Mouse (Mus musculus) hindbrain, embryonic 13.5 days (tissue): ENCODE data around the gene Nfe2l2. TPM values are rescaled to one million over a fixed set of nuclear protein-coding genes. Genes with fewer than 3 reads are reported as not detected.

Experiments used
- ATAC-seq: fragments of 200-750 bp; cut with Nextera tagmentation; 2 replicates; pipeline ENCODE4 v1.8.0; 2017; ENCODE audit warnings: moderate TSS enrichment; ENCODE audit not compliant: low FRiP score
- H3K27ac ChIP-seq: fragments of 300-500 bp; sonication (generic); 2 replicates; pipeline ENCODE4 v1.5.1; 2015; ENCODE audit warnings: inconsistent platforms, mild to moderate bottlenecking, moderate library complexity
- H3K27me3 ChIP-seq: fragments of 300-500 bp; sonication (generic); 2 replicates; pipeline ENCODE4 v1.6.1; 2015; ENCODE audit warnings: mild to moderate bottlenecking, inconsistent platforms
- H3K36me3 ChIP-seq: fragments of 300-500 bp; sonication (generic); 2 replicates; pipeline ENCODE4 v1.6.1; 2015; ENCODE audit warnings: mild to moderate bottlenecking, inconsistent platforms
- H3K4me1 ChIP-seq: fragments of 300-500 bp; sonication (generic); replicated peaks from 2 replicates; pipeline ENCODE4 v1.6.1; 2015; ENCODE audit warnings: inconsistent platforms
- H3K4me2 ChIP-seq: fragments of 300-500 bp; sonication (generic); 2 replicates; pipeline ENCODE4 v1.6.1; 2015; ENCODE audit warnings: inconsistent platforms, mild to moderate bottlenecking, moderate library complexity
- H3K4me3 ChIP-seq: fragments of 300-500 bp; sonication (generic); 2 replicates; pipeline ENCODE4 v1.5.1; 2015; ENCODE audit warnings: mild to moderate bottlenecking, inconsistent platforms
- H3K9ac ChIP-seq: fragments of 300-500 bp; sonication (generic); 2 replicates; pipeline ENCODE4 v1.6.1; 2015; ENCODE audit warnings: mild to moderate bottlenecking, inconsistent platforms
- H3K9me3 ChIP-seq: fragments of 300-500 bp; sonication (generic); 2 replicates; pipeline ENCODE4 v1.6.1; 2016; ENCODE audit warnings: inconsistent platforms
- WGBS: fragments of 180-500 bp; shearing (Covaris S2); methylation state at CpG from one replicate; pipeline ENCODE4 v1.1.7; 2015; 5-methylcytosine and 5-hydroxymethylcytosine counted together
- polyA plus RNA-seq: library from polyadenylated mRNA; unstranded; fragments of >200 nt; fragmentation: Nextera tagmentation; extraction: Ambion mirVana; gene quantifications from 2 replicates; pipeline ENCODE4 v1.2.1, GENCODE M21; 2015

Nfe2l2 gene
- polyA plus RNA-seq, 1 experiment from 2014 or later = 13.6 TPM

DNA sequence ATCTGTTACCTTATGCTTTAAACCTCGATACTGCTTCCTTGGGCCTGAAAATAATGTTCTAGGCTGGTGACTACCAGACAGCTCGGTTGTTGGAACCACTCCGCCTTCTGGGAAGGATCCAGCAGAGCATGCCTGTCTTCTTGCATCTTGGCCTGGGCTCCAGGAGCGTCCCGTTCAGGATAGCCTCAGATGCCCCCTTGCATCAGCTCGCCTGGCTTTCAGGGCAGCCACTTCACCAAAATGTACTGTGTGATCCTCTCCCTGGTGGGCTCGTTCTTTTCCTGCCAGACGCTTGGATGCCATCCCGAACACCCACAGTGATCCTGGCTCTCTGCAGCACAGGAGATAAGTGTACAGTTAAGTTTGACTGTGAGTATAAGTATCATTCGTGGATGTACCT is 25.6 kb upstream of the Nfe2l2 start:
- Histone ChIP-seq H3K4me1 (no peaks in the 10 kb centered on the region), H3K27me3 (no peaks in the 10 kb centered on the region), H3K4me2 (no peak overlapping the region), H3K36me3 (no peaks in the 10 kb centered on the region), H3K9ac (no peak overlapping the region), H3K27ac (no peak overlapping the region), H3K4me3 (no peak overlapping the region), H3K9me3 (no peaks in the 10 kb centered on the region)
- 89% methylated on average over 10 of the region's 10 CpGs for WGBS
- ATAC-seq = no peak

- Histone ChIP-seq H3K36me3 (no peaks in the 10 kb centered on the region), H3K9ac (no peak overlapping the region), H3K4me3 (no peak overlapping the region), H3K9me3 (no peaks in the 10 kb centered on the region), H3K27me3 (no peaks in the 10 kb centered on the region), H3K27ac (no peak overlapping the region), H3K4me1 (no peaks in the 10 kb centered on the region), H3K4me2 (no peak overlapping the region)
- WGBS = 80% methylated on average over 5 of the region's 5 CpGs
- ATAC-seq = no peak
These were observed 20.5 kb upstream of the Nfe2l2 start for GRCm38 (mm10) chr2:75724863-75725445.

- H3K4me1 ChIP-seq = no peaks in the 10 kb centered on the region
- H3K9me3 ChIP-seq = no peaks in the 10 kb centered on the region
- H3K27ac ChIP-seq = no peak overlapping the region
- no peaks in the 10 kb centered on the region for H3K27me3 ChIP-seq
- H3K9ac ChIP-seq = no peak overlapping the region
- H3K36me3 ChIP-seq = no peaks in the 10 kb centered on the region
- H3K4me2 ChIP-seq = no peak overlapping the region
- 94% methylated on average over 8 of the region's 8 CpGs for WGBS
- H3K4me3 ChIP-seq = no peak overlapping the region
- no peak for ATAC-seq
These were observed 19.0 kb upstream of the Nfe2l2 start for GRCm38 (mm10) chr2:75723481-75723880.

- no peak overlapping the region for H3K9ac ChIP-seq
- no peak for ATAC-seq
- no peak overlapping the region for H3K27ac ChIP-seq
- WGBS = 80% methylated on average over 5 of the region's 5 CpGs
- no peaks in the 10 kb centered on the region for H3K4me1 ChIP-seq
- no peaks in the 10 kb centered on the region for H3K36me3 ChIP-seq
- H3K4me2 ChIP-seq = no peak overlapping the region
- no peak overlapping the region for H3K4me3 ChIP-seq
- H3K9me3 ChIP-seq = no peaks in the 10 kb centered on the region
- no peaks in the 10 kb centered on the region for H3K27me3 ChIP-seq
These were observed 18.5 kb upstream of the Nfe2l2 start for GRCm38 (mm10) chr2:75722893-75723292.

GRCm38 (mm10) chr2:75720236-75721027 is 16.0 kb upstream of the Nfe2l2 start:
- no peaks in the 10 kb centered on the region; the same call in 1 of the 2 replicates for H3K4me1 ChIP-seq
- WGBS = 87% methylated on average over 11 of the region's 11 CpGs
- no peak overlapping the region for H3K4me3 ChIP-seq
- no peaks in the 10 kb centered on the region for H3K36me3 ChIP-seq
- no peaks in the 10 kb centered on the region for H3K27me3 ChIP-seq
- ATAC-seq = no peak
- no peaks in the 10 kb centered on the region for H3K9me3 ChIP-seq
- H3K4me2 ChIP-seq = no peak overlapping the region
- no peak overlapping the region for H3K9ac ChIP-seq
- no peak overlapping the region for H3K27ac ChIP-seq

DNA sequence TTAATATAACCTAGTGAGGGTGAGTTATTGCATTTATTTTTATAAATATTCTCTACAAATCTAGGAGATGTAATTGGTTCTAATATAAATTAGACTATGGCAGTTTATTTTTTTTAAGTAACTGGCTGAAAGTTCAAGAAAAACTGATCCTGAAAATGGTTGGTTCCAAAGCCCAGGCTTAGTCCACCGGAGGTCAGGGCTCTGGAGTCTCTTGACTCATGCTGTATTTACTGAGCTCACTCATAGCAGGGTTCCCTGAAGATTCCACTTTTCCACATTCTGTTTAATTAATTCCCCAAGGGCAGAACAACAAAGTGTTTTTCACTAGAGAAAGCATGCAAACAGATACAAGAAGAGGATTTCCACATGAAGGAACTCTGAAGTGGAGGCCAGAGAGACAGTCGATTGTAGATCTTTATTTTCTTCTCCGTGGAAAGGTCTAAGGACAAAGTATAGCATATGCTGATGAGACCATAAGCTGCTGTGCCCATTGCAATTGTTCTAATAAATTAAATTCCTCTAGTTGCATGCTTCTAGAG is 15.0 kb upstream of the Nfe2l2 start:
- WGBS = 87% methylated on average over 3 of the region's 3 CpGs
- ATAC-seq = no peak
- H3K4me1 ChIP-seq = no peaks in the 10 kb centered on the region; the same call in 1 of the 2 replicates

DNA sequence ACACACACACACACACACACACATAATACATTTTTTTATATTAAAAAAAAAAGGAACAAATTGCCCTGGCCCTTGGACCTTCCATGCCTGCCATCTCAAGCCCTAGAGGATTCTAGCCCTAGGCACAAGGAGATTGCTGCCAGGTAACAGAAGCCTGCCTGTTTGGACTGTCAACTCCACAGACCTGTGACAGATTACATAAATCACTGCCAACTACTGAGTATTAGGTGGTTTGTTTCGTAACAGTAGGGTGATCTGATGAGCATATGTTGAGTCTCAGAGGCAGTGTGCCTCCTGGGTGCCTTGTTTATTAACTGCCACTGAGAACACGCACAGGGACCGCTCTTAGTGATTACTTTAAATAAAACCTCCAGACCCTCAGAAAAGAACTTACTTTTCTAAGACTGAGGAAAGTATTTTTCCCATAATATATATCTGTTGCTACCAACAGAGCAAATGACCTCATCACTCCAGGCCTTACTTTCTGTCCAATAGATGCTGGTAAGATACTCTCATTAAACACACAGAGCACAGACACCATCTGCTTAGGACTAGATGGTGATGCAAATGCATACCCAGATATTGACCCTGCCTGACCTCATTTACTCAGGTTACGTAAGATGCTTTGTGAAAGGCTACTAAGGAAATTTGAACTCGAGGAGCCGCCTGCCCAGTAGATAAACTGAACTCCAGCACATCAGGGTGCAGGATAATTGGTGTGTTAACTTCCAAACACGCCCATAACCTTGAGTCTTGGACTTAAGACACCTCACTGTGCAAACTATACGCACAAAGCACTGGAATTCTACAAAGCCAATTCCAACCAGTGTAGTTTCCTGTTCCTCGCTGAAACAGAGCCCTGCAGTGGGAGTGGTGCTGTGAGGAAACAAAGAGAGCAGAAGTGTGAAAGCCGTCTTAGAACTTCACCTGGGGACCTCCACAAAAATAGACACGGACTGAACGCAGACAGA is 11.9 kb upstream of the Nfe2l2 start:
- 51% methylated on average over 12 of the region's 12 CpGs for WGBS
- ATAC-seq = no peak

More for the DNA sequence above, 15.0 kb upstream of the Nfe2l2 start:
- Histone ChIP-seq H3K27ac (no peak overlapping the region), H3K9me3 (no peaks in the 10 kb centered on the region), H3K9ac (no peak overlapping the region), H3K36me3 (no peaks in the 10 kb centered on the region), H3K4me3 (no peak overlapping the region), H3K4me2 (no peak overlapping the region), H3K27me3 (no peaks in the 10 kb centered on the region)

DNA sequence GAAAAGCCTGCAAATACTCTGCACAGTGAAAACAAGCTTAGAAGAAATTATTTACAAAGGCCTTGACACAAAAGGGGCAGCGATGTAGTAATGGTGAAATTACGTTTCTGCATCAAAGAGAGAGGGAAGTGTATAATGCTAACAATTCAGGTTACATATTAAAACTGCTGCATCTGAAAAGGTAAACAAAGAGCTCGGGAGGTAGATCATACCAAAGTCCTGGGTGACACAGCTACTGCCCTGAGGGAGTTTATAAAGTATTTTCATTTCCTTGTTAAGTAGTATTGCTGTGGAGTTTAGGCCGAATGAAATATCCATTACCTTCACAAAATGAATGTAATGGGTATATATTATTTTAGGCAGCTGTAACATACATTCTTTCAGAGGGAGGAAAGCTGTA is 10.3 kb upstream of the Nfe2l2 start:
- Histone ChIP-seq H3K9ac (no peak overlapping the region), H3K36me3 (no peaks in the 10 kb centered on the region), H3K27ac (no peak overlapping the region), H3K4me2 (no peak overlapping the region), H3K9me3 (no peaks in the 10 kb centered on the region), H3K4me3 (no peak overlapping the region), H3K27me3 (no peaks in the 10 kb centered on the region), H3K4me1 (no peaks in the 10 kb centered on the region; the same call in 1 of the 2 replicates)
- WGBS = 79% methylated on average over 4 of the region's 4 CpGs
- no peak for ATAC-seq

More for the DNA sequence above, 11.9 kb upstream of the Nfe2l2 start:
- Histone ChIP-seq H3K9ac (no peak overlapping the region), H3K27ac (no peak overlapping the region), H3K9me3 (no peaks in the 10 kb centered on the region), H3K27me3 (no peaks in the 10 kb centered on the region), H3K4me2 (no peak overlapping the region), H3K4me3 (no peak overlapping the region), H3K4me1 (no peaks in the 10 kb centered on the region; the same call in 1 of the 2 replicates), H3K36me3 (no peaks in the 10 kb centered on the region)

- Histone ChIP-seq H3K4me3 (no peak overlapping the region), H3K36me3 (no peaks in the 10 kb centered on the region), H3K4me1 (no peaks in the 10 kb centered on the region; the same call in 1 of the 2 replicates), H3K9me3 (no peaks in the 10 kb centered on the region), H3K9ac (no peak overlapping the region), H3K27ac (no peak overlapping the region), H3K4me2 (no peak overlapping the region), H3K27me3 (no peaks in the 10 kb centered on the region)
- no peak for ATAC-seq
- 97% methylated on average over 3 of the region's 3 CpGs for WGBS
These were observed 8.6 kb upstream of the Nfe2l2 start for GRCm38 (mm10) chr2:75713083-75713482.

DNA sequence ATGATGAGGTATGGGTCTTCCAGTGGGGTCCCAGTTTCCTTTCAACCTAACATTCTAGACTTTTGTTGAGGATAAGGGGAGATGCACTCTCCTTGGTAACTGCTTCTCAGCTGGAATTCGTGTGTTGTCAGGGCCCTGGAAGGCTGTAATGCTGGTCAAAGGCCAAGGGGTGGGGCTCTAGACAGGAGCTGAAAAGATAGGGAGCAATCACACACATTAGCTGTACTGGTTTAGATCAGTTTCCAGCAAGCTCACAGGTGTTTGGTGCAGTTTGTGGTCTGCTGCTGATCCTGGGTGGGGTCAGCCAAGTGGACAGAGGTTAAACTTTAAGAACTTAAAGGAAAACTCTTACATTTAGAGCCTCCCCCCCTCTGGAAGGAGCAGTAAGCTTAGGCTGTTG is 3.0 kb upstream of the Nfe2l2 start:
- H3K27me3 ChIP-seq = peaks cover 9% of the 10 kb centered on the region
- peaks cover 27% of the 10 kb centered on the region for H3K4me1 ChIP-seq
- H3K9me3 ChIP-seq = no peaks in the 10 kb centered on the region
- ATAC-seq = no peak
- WGBS = 18% methylated on average over 1 of the region's 1 CpGs
- no peak overlapping the region for H3K27ac ChIP-seq
- no peak overlapping the region for H3K9ac ChIP-seq
- H3K4me3 ChIP-seq = no peak overlapping the region
- no peaks in the 10 kb centered on the region for H3K36me3 ChIP-seq
- no peak overlapping the region for H3K4me2 ChIP-seq

- no peak overlapping the region for H3K9ac ChIP-seq
- H3K27ac ChIP-seq = no peak overlapping the region
- H3K4me2 ChIP-seq = no peak overlapping the region
- 57% methylated on average over 5 of the region's 5 CpGs for WGBS
- H3K36me3 ChIP-seq = no peaks in the 10 kb centered on the region
- no peak overlapping the region for H3K4me3 ChIP-seq
- no peaks in the 10 kb centered on the region for H3K9me3 ChIP-seq
- H3K27me3 ChIP-seq = peaks cover 9% of the 10 kb centered on the region
- H3K4me1 ChIP-seq = peaks cover 29% of the 10 kb centered on the region
- ATAC-seq = no peak
These were observed 2.0 kb upstream of the Nfe2l2 start for GRCm38 (mm10) chr2:75706435-75706834.
